Mouse (Mus musculus) C2C12 (cell line): ENCODE data around the gene Ndufa10. TPM values are rescaled to one million over a fixed set of nuclear protein-coding genes. Genes with fewer than 3 reads are reported as not detected.

ENCODE experiments used
- H3K27me3 ChIP-seq: one replicate; pipeline ENCODE4 v1.6.1; 2011; ENCODE audit not compliant: control insufficient read depth, insufficient read depth, insufficient read length
- H3K36me3 ChIP-seq: one replicate; pipeline ENCODE4 v1.6.1; 2011; ENCODE audit not compliant: control insufficient read depth, insufficient read depth
- H3K4me3 ChIP-seq: one replicate; pipeline ENCODE4 v1.5.1; 2011; ENCODE audit warnings: mild to moderate bottlenecking, control low read depth; ENCODE audit not compliant: poor library complexity, insufficient read depth, severe bottlenecking
- H3K79me2 ChIP-seq: one replicate; pipeline ENCODE4 v1.6.1; 2011; ENCODE audit not compliant: control insufficient read depth, insufficient read depth
- H3K79me3 ChIP-seq: one replicate; pipeline ENCODE4 v1.6.1; 2011; ENCODE audit warnings: low read depth, control low read depth
- H3ac ChIP-seq: one replicate; pipeline ENCODE3; 2011; ENCODE audit warnings: low read depth; ENCODE audit not compliant: control insufficient read depth, insufficient read length
- CEBPB ChIP-seq: IDR thresholded peaks from one replicate; pipeline ENCODE4 v1.6.1; 2011; ENCODE audit warnings: low read depth, mild to moderate bottlenecking, control low read depth, moderate library complexity
- CTCF ChIP-seq: IDR thresholded peaks from one replicate; pipeline ENCODE4 v1.5.1; 2011; ENCODE audit not compliant: control insufficient read depth, insufficient read depth, insufficient read length
- FOSL1 ChIP-seq: IDR thresholded peaks from one replicate; pipeline ENCODE4 v1.8.0; 2011; ENCODE audit warnings: mild to moderate bottlenecking, low read length; ENCODE audit not compliant: poor library complexity, insufficient read depth, severe bottlenecking
- MAX ChIP-seq: IDR thresholded peaks from one replicate; pipeline ENCODE4 v1.6.1; 2011; ENCODE audit warnings: mild to moderate bottlenecking, control low read depth
- MYOD1 ChIP-seq: IDR thresholded peaks from one replicate; pipeline ENCODE4 v1.6.1; 2011; ENCODE audit warnings: low read depth; ENCODE audit not compliant: control insufficient read depth, insufficient read length
- MYOG ChIP-seq: IDR thresholded peaks from one replicate; pipeline ENCODE4 v1.6.1; 2011; ENCODE audit not compliant: control insufficient read depth, insufficient read length; ENCODE audit errors: extremely low read depth
- USF1 ChIP-seq: IDR thresholded peaks from one replicate; pipeline ENCODE4 v1.6.1; 2011; ENCODE audit warnings: low read depth, mild to moderate bottlenecking, control low read depth, moderate library complexity
- polyA plus RNA-seq: library from polyadenylated mRNA; unstranded; fragments of >200 nt; fragmentation: generic; extraction: Trizol; gene quantifications from one replicate; pipeline ENCODE4 v1.2.1, GENCODE M21; 2012; ENCODE audit warnings: missing spikeins

Gene Ndufa10
- polyA plus RNA-seq, 1 experiment = 112 TPM

- H3K4me3 ChIP-seq = no peak overlapping the region
- H3K27me3 ChIP-seq = no peaks in the 10 kb centered on the region
- H3K79me2 ChIP-seq = no peaks in the 10 kb centered on the region
- no peaks in the 10 kb centered on the region for H3K79me3 ChIP-seq
- TF ChIP-seq USF1 (no peak), MYOG (no peak), CEBPB (no peak), MAX (no peak), CTCF (no peak), MYOD1 (no peak), FOSL1 (no peak)
- H3K36me3 ChIP-seq = peaks cover 93% of the 10 kb centered on the region
- no peak overlapping the region for H3ac ChIP-seq
Measured at GRCm38 (mm10) chr1:92457758-92458157, 15.9 kb downstream of the Ndufa10 start.

- Histone ChIP-seq H3K36me3 (peaks cover 92% of the 10 kb centered on the region), H3ac (no peak overlapping the region), H3K4me3 (no peak overlapping the region), H3K79me3 (no peaks in the 10 kb centered on the region), H3K27me3 (no peaks in the 10 kb centered on the region), H3K79me2 (no peaks in the 10 kb centered on the region)
- TF ChIP-seq MYOG = no peak
- no peak for TF ChIP-seq USF1
- TF ChIP-seq CEBPB = peak; percentile 63
Measured at GRCm38 (mm10) chr1:92453751-92454445, 19.8 kb downstream of the Ndufa10 start.

- TF ChIP-seq MAX (no peak), CEBPB (no peak), MYOD1 (no peak), USF1 (no peak), FOSL1 (no peak), CTCF (no peak), MYOG (no peak)
- Histone ChIP-seq H3K79me2 (no peaks in the 10 kb centered on the region), H3K36me3 (peaks cover 86% of the 10 kb centered on the region), H3ac (no peak overlapping the region), H3K4me3 (no peak overlapping the region), H3K27me3 (no peaks in the 10 kb centered on the region), H3K79me3 (no peaks in the 10 kb centered on the region)
Measured at GRCm38 (mm10) chr1:92448293-92448692, 25.4 kb downstream of the Ndufa10 start.

- Histone ChIP-seq H3K79me2 (no peaks in the 10 kb centered on the region), H3ac (no peak overlapping the region), H3K27me3 (no peaks in the 10 kb centered on the region), H3K36me3 (peaks cover 62% of the 10 kb centered on the region), H3K79me3 (no peaks in the 10 kb centered on the region), H3K4me3 (no peak overlapping the region)
- TF ChIP-seq FOSL1 = no peak
- TF ChIP-seq USF1 = no peak
- no peak for TF ChIP-seq CEBPB
- no peak for TF ChIP-seq MAX
- TF ChIP-seq MYOG = no peak
- TF ChIP-seq CTCF = no peak
- TF ChIP-seq MYOD1 = no peak
Measured at GRCm38 (mm10) chr1:92441453-92442063, 32.1 kb downstream of the Ndufa10 start.

GRCm38 (mm10) chr1:92440066-92440750 lies 33.5 kb downstream of the Ndufa10 start:
- H3ac ChIP-seq = no peak overlapping the region
- peaks cover 52% of the 10 kb centered on the region for H3K36me3 ChIP-seq
- no peaks in the 10 kb centered on the region for H3K79me2 ChIP-seq
- TF ChIP-seq USF1 (no peak), CEBPB (no peak), FOSL1 (no peak), MAX (no peak), CTCF (no peak), MYOD1 (no peak), MYOG (no peak)
- H3K27me3 ChIP-seq = no peaks in the 10 kb centered on the region
- no peak overlapping the region for H3K4me3 ChIP-seq
- no peaks in the 10 kb centered on the region for H3K79me3 ChIP-seq
